Comparison of ENCODE assay signal across 9 mouse cellular contexts in genomic region chr15:41193240-41193639, GRCm38 (mm10).
DNase-seq lines count a peak whose midpoint lies in the region; ATAC-seq and TF ChIP-seq lines count a peak whose summit lies in the region.
"Had no signal": no experiment of that assay in that cellular context is flagged by ENCODE, and none has a peak within 500 bp of the region (broad histone marks: within the 10 kb centered on the region; RNA-seq: fewer than 3 reads in every experiment).

No protein-coding gene starts in this region.

- no peak overlapping the region for H3K27ac ChIP-seq in thymus, adult 2 months (ENCODE audit: control insufficient read depth, insufficient read depth, low read length)
- H3K27ac ChIP-seq in hindbrain, postnatal 0 days = no peak overlapping the region

- intact Hi-C loops in left cerebral cortex, postnatal 14 days (cut with DNase I) = loop anchor here (2.0 to 10.0 kb wide), 4 partner anchors 466 to 782 kb away; no protein-coding TSS in a partner anchor

- WGBS in thymus, adult 2 months = 35% methylated on average over 3 of the region's 3 CpGs
- 32% methylated on average over 3 of the region's 3 CpGs for WGBS in hindbrain, postnatal 0 days

- no peaks in the 10 kb centered on the region for H3K27me3 ChIP-seq in thymus, adult 2 months (ENCODE audit: control insufficient read depth, insufficient read depth, low read length)
- H3K27me3 ChIP-seq in hindbrain, postnatal 0 days (ENCODE audit: insufficient read depth, low read length) = no peaks in the 10 kb centered on the region
- H3K27me3 ChIP-seq: megakaryocyte, embryonic 14.5 days had no signal

- TF ChIP-seq CTCF in thymus, adult 2 months (IDR thresholded peaks at IDR 0.05; ENCODE audit: borderline replicate concordance, control insufficient read depth, extremely low read depth, insufficient read depth, low read length, poor library complexity) = no peak
- peak; percentile 76 for TF ChIP-seq CTCF in hindbrain, postnatal 0 days (IDR thresholded peaks at IDR 0.05; ENCODE audit: low read depth)

- TF ChIP-seq POLR2A in thymus, adult 2 months (IDR thresholded peaks at IDR 0.05; ENCODE audit: control insufficient read depth, extremely low read depth, insufficient read depth, low read length, poor library complexity) = no peak

- peak; percentile 76 for ATAC-seq in hindbrain, postnatal 0 days

- H3K4me1 ChIP-seq in thymus, adult 2 months (replicated peaks; ENCODE audit: control insufficient read depth, insufficient read depth, low read length) = no peaks in the 10 kb centered on the region
- no peaks in the 10 kb centered on the region for H3K4me1 ChIP-seq in hindbrain, postnatal 0 days (ENCODE audit: insufficient read depth, low read length)
- H3K4me1 ChIP-seq: megakaryocyte, embryonic 14.5 days had no signal

- DNase-seq in thymus, adult 2 months = peak; percentile 12
- no peak for DNase-seq in thymus, postnatal 36 days
- peak; percentile 29 for DNase-seq in adrenal gland, postnatal 25 days
- peak; percentile 53 for DNase-seq in embryo, embryonic 10 days (ENCODE audit: low spot score)
- peak; percentile 81 for DNase-seq in hindbrain, postnatal 0 days (ENCODE audit: low spot score)
- peak; percentile 85 to 89 for DNase-seq in left cerebral cortex, postnatal 14 days (ENCODE audit: low spot score in 2 of 2)
- peak; percentile 24 to 28 for DNase-seq in right cerebral cortex, postnatal 36 days (ENCODE audit: low spot score in 2 of 2)

- H3K36me3 ChIP-seq in thymus, adult 2 months (ENCODE audit: control insufficient read depth, insufficient read depth, low read length) = no peaks in the 10 kb centered on the region
- no peaks in the 10 kb centered on the region for H3K36me3 ChIP-seq in hindbrain, postnatal 0 days (ENCODE audit: insufficient read depth, low read length)

- no peak overlapping the region for H3K9ac ChIP-seq in hindbrain, postnatal 0 days (replicated peaks; ENCODE audit: low read length)

- no peak overlapping the region for H3K4me2 ChIP-seq in hindbrain, postnatal 0 days (ENCODE audit: low read depth, low read length)

- H3K9me3 ChIP-seq in hindbrain, postnatal 0 days (ENCODE audit: low read length) = no peaks in the 10 kb centered on the region
- H3K9me3 ChIP-seq: megakaryocyte, embryonic 14.5 days had no signal

- no peak overlapping the region for H3K4me3 ChIP-seq in thymus, adult 2 months (ENCODE audit: control insufficient read depth, insufficient read depth, low read length)
- no peak overlapping the region for H3K4me3 ChIP-seq in hindbrain, postnatal 0 days (ENCODE audit: low read length)
- H3K4me3 ChIP-seq: erythroblast, embryonic 14.5 days; megakaryocyte, embryonic 14.5 days had no signal

Comparison
In these comparisons a context has a peak if more than half of its experiments do, and no peak if none do; other contexts are left out.
1. DNase-seq: peak in thymus, adult 2 months (single experiment), adrenal gland, postnatal 25 days (single experiment), embryo, embryonic 10 days (single experiment), hindbrain, postnatal 0 days (single experiment), left cerebral cortex, postnatal 14 days (2 of 2) and right cerebral cortex, postnatal 36 days (2 of 2); none in thymus, postnatal 36 days (0 of 2).